Mouse (Mus musculus) left cerebral cortex, adult 8-10 months (tissue): ENCODE results near the gene Cdh23. TPM values are rescaled to one million over a fixed set of nuclear protein-coding genes. Genes with fewer than 3 reads are reported as not detected.

Experiments used
- DNase-seq, 2 experiments: peaks; one replicate each; pipeline ENCODE4 v3.0.0; 2022; ENCODE audit warnings: low spot score in 2 of 2
- total RNA-seq, 4 experiments: library from RNA; stranded (reverse); gene quantifications; 2 replicates each; pipeline ENCODE4 v1.2.4; 2022

Cdh23 gene
- total RNA-seq, 4 experiments from 2014 or later: 2.0 to 5.3 (median 4.2) TPM

DNA sequence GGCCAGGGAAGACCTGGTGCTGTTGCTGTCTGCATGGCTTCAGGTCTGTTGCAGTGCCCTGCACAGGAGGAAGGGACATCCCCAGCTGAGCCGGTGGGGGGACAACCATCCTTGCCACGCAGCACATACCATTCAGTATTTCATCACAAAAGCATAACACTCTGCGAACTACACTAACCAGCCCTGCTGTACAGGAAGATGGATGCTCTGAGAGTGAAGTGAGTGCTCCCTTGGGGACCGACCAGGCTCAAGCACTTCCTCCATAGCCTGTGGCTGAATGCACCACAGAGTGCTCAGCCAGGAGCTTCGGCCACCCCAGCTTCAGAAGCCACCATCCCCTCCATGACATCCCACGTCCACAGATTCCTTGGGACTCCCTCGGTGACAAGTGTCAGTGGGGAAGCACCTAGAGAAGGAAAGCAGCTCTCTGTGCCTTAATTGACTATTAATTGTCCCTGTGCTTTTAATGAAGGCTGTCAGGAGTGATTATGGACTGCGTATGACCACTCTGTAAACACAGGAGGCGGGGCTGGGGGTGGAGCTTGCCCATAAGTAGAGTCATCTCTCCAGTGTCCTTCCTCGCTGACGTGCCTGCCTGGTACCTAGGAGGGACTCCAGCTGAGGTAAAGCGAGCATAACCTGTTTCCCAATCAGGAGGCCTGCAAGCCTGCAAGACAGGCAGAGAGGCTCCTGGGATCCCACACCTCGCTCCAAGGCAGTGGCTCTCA is 60.6 kb downstream of the Cdh23 start:
- DNase-seq: no peak

DNA sequence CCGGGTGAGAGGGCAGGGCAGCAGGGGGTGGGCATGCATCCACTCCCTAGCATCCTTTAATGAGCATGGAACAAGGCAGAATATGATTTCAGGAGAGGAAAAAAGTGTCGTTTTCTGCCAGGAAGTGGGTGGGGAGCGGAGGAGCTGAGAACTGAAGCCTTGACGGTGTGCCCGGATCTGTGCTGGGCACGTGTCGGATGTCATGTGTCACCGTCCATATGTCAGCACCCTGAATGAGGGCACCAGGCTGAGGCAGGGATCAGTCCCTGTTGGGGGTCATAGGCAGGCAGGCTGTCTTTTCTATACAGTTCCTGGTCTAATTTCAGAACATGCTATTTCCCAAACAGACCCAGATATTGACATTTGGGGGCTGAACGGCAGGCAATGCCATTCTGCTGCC is 61.9 kb downstream of the Cdh23 start:
- DNase-seq: peak; percentile 12 to 47

DNA sequence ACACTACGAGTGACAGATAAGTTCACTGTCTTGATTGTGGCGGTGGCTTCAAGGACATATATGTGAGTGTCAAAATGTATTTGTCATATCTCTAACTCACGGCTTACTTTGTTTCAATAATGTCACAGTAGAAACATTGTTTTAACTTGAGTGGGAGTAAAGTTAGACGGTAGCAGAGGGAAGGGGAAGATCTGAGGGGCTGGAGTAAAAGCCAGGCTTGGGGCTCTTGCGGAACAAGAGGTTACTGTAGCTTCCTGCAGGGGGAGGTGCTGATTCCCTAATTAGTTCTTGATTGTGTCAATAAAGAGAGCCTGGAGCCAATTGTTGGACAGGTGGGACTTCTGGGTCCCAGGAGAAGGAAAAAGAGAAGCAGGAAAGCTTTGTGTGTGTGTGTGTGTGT is 70.2 kb downstream of the Cdh23 start:
- no peak for DNase-seq

DNA sequence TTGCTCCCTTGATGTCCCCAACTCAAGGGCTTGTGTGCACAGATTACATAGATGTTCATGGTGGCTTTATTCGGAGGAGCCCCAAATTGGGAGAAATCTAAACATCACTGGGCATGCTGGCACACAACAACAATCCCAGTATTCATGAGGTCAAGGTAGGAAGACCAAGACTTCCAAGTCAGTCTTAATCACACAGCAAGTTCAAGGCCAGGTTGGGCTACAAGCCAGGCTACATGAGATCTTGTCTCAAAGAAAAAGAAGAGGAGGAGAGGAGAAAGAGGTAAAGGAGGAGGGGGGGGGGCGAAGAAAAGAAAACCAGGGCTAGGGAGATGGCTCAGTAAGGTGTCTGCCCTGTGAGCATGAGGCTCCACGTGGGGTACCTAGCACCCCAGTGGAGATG is 70.8 kb downstream of the Cdh23 start:
- no peak for DNase-seq

DNA sequence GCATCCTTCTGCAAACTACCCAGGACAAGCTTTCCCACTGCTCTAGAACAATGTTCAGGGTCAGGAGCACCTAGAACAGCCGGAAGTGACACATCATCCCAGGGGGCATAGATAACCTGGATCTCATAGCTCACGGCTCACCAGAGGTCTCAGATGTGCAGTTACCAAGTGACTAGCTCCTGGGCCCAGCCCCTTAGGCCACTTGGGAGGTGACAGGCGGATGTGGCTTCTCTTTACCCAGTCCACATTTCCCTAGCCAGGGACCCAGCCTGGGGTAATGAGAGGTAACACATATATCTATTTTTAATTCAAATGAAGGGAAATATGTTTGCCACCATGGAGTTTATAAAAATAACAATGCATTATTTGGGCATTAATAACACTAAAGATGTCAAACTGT is 71.3 kb downstream of the Cdh23 start:
- no peak for DNase-seq

DNA sequence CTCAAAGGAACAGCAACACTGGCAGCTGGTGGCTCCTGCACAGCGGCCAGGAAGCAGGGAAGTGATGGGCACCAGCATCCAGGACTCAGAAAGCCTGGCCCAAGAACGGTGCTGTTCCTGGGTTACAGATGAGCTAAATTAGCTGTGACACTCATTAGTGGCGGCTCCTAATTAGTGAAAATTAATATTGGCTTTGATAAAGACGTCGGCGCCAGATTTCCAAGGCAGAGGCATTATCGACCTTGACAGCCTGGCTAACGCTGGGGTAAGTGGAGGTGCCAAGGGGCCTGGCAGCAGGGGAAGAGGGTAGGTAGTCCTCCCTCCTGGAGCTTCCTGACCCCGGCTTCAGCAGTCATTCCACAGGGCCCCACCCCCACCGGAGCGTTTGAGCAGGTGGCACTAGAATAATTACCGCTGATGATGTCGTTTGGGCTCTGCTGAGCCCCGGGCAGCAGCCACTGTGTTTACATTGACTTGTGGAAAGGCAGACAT is 72.0 kb downstream of the Cdh23 start:
- DNase-seq: no peak

DNA sequence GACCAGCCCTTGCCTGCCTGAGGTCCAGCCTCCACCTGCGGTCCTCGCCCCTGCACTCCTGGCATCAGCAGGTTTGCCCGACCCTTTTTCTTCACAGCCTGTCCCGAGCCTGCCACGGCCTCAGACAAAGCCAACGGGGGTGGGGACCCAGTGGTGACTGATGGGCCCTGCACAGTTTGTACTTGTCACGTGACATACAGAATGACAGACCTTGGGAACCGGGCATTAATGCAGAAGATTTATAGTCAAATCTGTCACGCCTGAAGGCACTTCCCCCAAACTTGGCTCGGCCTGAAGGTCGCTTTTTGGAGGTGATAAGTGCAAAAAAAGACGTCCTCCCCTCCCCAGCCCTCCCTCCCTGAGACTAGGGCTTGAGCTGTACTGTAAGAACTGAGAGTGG is 73.5 kb downstream of the Cdh23 start:
- DNase-seq: no peak

DNA sequence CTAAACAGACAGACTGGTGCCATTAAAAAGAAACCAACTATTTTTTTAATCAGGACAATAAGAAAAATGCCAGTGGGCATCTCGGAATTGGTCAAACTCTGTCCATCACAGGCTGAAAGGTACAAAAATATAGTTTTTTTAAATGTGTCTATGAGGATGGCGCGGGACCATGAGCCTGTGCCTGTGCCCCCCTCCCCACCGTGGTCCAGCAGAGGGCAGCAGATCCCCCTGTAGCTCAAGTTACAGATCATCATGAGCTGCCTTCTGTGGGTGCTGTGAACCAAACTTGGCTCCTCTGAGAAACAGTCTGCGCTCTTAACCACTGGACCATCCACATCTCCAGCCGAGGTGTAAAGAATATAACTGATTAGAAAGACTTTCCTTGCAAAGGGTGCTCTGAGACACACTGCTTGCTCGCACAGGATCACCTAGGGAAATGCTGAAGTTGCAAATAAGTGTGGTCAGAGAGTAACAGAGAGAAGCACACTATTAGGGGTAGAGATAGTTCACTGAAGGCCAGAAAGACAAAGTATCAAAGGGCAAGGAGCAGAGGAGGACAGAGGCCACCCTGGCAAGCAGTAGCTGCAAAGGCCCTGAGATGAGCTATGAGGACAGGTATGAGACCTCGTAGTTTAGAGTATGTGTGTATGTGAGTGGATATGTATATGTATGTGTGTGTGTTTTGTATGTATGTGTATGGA is 74.7 kb downstream of the Cdh23 start:
- DNase-seq: no peak

DNA sequence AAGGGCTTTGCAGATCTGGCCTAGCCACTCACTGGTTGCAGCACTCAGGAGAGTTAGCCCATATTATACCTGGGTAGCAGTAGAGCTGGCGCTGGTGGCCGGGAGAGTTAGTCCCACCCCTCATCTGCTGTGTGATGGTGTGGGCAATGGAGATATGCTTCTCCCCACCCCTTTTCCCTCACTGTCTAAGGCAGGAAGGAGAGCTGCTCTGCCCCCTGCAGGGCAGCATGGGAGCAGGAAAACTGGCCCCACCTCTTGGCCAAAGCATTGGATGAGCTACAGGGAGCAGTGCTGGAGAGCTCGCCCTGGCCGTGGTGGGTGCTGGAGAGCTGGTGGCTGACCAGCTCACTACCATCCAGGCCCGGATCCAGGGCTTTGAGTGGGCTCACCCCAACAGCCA is 80.4 kb downstream of the Cdh23 start:
- DNase-seq: no peak

DNA sequence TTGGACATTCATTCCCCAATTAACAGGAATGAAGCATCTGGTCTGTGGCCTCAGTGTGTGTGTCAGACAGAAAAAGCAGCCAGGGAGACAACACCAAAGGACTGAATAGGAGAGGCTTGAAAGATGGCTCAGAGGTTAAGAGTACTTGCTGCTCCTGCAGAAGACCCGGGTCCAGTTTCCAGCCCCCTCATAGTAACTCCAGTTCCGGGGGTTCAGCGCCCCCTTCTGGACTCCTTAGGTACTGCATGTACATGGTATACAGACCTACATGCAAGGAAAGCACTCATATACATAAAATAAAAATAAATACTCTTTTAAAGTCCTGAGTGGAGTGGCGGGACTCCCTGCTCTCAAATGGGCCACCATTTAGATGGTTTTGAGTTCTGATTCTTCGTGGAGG is 83.4 kb downstream of the Cdh23 start:
- DNase-seq: no peak

DNA sequence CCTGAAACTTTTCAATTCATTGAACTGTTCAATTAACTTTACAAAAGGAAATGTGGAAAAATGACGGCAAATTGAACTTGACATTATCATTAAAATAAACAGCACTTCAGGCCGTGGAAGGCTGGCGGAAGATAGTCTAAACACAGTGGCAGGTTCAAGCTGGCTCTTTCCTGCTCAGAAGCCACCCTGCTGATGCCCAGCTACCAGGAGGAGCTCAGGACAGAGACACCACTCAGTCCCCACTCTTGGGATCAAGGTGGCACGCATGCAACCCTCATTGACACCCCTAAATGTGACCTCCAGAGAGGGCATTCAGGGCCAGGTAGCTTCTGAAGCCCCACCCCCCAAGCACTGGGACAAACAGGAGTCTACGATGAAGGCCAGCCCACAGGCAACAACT is 89.1 kb downstream of the Cdh23 start:
- DNase-seq: no peak

DNA sequence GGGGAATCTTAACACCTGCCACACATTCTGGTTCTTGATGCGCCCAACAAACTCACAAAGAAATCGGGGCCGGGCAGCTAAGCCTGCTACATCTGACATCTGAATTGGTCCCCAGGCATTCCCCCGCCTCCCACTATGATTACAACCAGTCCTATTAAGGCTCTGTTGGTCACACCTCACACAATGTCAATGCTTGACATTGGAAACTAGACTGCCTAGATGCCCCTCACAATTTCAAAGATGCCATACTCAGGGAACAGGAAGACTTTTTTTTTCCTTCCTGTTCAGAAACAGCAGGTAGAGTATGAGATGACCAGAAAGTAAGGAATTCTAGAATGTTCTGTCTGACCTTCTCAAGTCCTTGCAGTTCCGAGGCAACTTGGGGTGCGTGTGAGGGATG is 89.6 kb downstream of the Cdh23 start:
- DNase-seq: no peak

DNA sequence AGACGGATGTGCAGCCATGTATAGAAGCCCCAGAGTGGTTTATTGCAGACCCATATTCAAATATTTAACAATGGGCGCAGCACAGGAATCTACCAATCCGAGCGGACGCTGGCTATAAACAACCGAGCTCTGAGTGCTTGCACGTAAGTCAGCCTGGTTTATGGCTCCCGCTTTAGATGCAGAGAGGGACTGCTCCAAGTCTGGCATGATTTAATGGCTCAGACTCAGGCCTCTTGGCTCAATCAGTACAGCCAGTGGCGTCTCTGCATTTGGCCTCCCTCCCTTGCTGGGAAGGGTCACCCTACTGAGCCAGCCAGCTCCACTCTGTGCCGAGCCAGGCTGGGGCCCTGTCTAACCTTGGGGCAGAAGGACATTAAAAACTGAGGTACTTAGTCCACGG is 94.1 kb downstream of the Cdh23 start:
- no peak for DNase-seq

DNA sequence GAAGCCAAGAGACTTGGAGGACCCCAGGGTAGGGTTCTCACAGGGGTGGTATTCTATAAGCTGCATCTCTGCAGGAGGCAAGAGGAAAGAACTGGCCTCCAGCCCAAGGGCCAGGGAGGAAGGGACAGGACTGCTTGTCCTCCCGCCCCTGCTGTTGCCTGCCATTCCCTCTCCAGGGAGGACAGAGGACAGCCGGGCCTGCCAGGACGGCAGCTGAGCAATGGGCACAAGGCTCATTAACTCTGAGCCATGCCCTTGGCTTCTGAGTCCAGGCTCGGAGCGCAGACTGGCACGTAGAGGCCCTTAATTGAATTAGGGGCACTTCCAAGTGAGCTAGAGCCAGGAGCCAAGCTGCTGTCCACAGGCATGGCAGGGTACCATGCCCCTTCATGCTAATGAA is 101.1 kb downstream of the Cdh23 start:
- DNase-seq: no peak

DNA sequence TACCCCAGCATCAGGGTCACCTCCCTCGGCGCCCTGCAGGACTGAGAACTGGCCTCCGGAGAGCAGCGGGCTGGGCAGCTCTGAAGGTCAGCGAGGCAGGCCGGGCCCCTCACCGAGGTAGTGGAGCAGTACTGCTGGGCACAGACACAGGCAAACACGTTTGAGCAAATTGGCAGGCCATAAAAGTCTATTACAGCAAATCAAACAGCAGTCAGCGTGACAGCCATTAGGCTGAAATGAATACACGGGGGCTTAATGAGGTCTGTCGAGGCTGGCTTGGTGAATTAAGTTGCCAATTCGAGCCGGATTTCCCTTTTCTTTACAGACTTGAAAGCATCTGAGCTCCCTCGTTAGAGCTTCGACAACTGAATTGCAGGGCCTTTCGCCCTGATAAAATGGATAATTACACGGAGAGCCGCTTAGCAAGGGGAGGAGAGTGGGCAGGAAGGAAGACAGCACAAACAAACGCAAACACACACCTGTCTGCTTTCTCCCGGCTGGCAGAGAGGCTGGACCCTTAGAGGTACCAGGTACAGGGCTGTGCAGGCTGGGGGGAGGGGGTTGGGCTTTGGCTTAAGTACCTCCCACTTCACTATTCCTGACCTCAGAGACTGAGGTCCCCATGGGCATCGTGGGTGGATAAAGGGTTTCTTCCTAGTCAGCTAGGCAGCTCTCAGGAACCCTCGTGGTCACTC is 103.3 kb downstream of the Cdh23 start:
- peak in 1 of 2 experiments; percentile 8 for DNase-seq

DNA sequence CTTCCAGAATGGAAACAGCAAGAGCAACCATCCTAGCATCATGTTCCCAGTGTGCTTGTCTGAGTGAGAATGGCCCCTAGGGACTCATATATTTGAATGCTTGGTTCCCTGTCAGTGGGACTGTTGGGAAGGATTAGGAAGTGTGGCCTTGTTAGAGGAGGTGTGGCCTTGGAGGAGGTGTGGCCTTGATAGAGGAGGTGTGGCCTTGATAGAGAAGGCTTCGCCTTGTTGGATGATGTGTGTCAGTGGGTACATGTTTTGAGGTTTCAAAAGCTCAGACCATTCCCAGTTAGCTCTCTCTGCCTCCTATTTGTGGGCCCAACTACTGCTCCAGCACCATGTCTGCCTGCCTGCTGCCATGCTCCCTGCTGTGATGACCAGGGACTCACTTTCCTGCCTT is 105.0 kb downstream of the Cdh23 start:
- DNase-seq: no peak

DNA sequence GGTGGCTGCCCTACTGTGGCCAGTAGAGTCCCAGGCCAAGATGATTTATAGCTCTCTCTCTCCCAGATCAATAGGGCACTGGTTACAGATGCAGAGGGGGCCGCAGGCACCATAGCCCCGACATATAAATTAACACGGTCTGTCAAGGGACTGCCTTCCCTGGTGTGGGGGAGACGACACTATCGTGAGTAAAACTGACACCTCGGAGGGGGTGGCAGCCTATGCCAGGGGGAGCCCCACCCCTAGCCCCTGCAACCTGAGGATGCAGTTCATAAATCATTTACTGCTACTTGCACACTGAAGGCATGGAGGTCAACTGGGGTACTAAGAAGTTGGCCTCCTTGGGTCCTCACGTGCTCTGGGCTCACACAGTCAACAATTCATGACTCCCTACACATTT is 106.0 kb downstream of the Cdh23 start:
- DNase-seq: no peak

DNA sequence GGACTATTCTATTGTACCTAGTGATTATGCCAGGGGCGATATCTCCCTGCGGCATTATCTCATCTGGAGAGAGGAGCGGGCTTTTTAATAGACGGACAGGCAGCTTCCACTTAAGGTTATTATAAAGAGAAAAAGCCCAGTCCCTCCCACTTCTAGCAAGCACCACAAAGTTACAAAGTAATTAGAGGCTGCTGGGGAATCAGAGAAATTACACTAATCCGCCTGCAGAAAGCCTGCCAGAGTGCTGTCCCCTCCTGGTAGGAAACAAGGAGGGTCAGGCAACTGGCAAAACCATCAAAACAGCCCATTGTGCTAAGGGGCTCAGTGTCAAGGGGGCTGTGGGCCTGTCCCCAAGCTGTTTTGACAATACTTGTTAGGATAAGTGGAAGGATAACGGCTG is 110.6 kb downstream of the Cdh23 start:
- no peak for DNase-seq

DNA sequence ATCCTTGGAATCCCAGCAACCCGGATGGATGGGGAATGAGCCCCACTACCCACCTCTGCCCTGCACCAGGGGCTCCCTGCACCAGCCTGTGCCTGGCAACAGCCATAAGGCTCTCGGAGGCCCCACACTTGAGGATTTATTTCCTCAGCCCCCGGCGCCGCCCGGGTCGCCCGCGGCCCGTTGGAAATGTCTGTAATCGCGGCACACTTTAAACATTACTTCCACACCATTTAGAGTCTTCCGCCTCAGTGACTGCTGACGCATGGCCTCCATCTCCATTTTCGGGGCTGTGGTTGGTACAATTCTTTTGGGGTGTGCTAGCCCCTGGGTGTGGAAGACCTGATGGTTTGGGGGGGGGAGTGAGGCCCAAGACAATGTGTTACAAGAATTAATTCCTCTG is 113.3 kb downstream of the Cdh23 start:
- DNase-seq: no peak

DNA sequence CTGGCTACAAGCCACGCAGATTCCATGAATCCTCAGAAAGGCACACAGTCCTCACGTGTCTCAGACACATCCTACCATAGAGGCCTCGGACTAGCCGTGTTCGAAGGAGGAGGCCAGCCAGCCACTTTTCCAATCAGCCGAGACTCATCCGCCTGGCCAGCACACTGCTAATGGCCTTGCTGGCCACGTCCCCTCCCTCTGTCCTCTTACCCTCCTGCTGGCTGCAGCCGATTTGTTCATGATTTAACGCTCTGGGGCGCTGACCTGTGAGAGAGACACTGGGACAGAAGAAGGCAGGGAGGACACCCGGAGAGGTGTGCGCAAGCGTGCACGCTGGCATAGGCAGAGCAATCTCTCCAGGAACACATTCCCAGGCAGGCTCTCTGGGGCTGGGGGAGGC is 115.6 kb downstream of the Cdh23 start:
- no peak for DNase-seq

DNA sequence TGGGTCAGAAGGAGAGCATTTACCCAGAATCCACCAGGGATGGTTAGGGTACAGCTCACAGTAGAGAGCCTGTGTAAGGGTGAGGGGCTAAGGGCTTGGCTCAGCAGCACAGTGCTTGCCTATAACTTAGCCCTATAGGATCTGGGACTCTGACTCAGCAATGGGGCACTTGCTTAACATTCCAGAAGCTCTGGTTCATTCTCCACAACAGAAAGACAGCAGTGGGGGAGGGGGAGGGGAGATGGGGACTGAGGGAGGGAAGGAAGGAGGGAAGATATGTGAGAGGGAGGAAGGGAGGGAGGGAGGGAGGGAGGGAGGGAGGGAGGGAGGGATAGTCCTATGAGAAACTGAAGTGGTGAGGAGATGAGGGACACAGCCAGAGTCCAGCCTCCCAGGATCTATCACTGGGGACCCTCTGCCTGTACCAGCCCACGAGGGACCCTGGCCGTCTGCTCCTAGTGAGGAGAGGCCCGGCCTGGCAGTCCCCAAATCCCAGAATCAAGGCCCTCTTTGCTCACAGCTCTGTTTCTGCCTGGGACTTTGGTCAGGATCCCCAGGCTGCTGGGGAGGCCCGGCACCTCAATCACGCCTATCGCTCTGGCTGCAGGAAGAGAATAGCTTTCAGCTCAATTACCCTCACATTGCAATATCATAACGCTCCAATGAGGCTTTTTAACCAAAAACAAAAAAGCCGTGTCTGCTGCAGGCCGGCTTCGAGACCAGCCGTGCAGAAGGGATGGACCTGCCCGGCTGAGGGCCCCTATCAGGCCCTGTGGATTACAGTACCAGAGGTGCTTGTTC is 117.4 kb downstream of the Cdh23 start:
- DNase-seq: no peak
